Mouse (Mus musculus) forebrain, embryonic 13.5 days (tissue): Measurements from ENCODE around the gene Zfp629. TPM values are rescaled to one million over a fixed set of nuclear protein-coding genes. Genes with fewer than 3 reads are reported as not detected.
A peak's percentile ranks its signal among the peaks of the same experiment; 100 is the strongest.

Source experiments
- ATAC-seq: fragments of 200-750 bp; cut with Nextera tagmentation; 2 replicates; pipeline ENCODE4 v1.8.0; 2017
- H3K27ac ChIP-seq: fragments of 300-500 bp; sonication (generic); 2 replicates; pipeline ENCODE4 v1.5.1; 2015; ENCODE audit warnings: inconsistent platforms, mild to moderate bottlenecking, moderate library complexity
- H3K27me3 ChIP-seq: fragments of 300-500 bp; sonication (generic); 2 replicates; pipeline ENCODE4 v1.6.1; 2015; ENCODE audit warnings: mild to moderate bottlenecking, inconsistent platforms
- H3K36me3 ChIP-seq: fragments of 300-500 bp; sonication (generic); 2 replicates; pipeline ENCODE4 v1.6.1; 2015; ENCODE audit warnings: mild to moderate bottlenecking, inconsistent platforms; ENCODE audit not compliant: poor library complexity, severe bottlenecking
- H3K4me1 ChIP-seq: fragments of 300-500 bp; sonication (generic); 2 replicates; pipeline ENCODE4 v1.6.1; 2015; ENCODE audit warnings: inconsistent platforms
- H3K4me2 ChIP-seq: fragments of 300-500 bp; sonication (generic); 2 replicates; pipeline ENCODE4 v1.6.1; 2015; ENCODE audit warnings: inconsistent platforms, mild to moderate bottlenecking, moderate library complexity
- H3K4me3 ChIP-seq: fragments of 300-500 bp; sonication (generic); 2 replicates; pipeline ENCODE4 v1.5.1; 2015; ENCODE audit warnings: mild to moderate bottlenecking, inconsistent platforms
- H3K9ac ChIP-seq: fragments of 300-500 bp; sonication (generic); 2 replicates; pipeline ENCODE4 v1.6.1; 2015; ENCODE audit warnings: mild to moderate bottlenecking, inconsistent platforms
- H3K9me3 ChIP-seq: fragments of 300-500 bp; sonication (generic); replicated peaks from 2 replicates; pipeline ENCODE4 v1.6.1; 2016; ENCODE audit warnings: inconsistent platforms
- WGBS: fragments of 180-500 bp; shearing (Covaris S2); methylation state at CpG from one replicate; pipeline ENCODE4 v1.1.7; 2015; 5-methylcytosine and 5-hydroxymethylcytosine counted together
- polyA plus RNA-seq: library from polyadenylated mRNA; unstranded; fragments of >200 nt; fragmentation: Nextera tagmentation; extraction: Ambion mirVana; gene quantifications from 2 replicates; pipeline ENCODE4 v1.2.1, GENCODE M21; 2015

Gene Zfp629
- polyA plus RNA-seq, 1 experiment from 2014 or later = 18.6 TPM

GRCm38 (mm10) chr7:127613501-127613900 lies 2.1 kb downstream of the Zfp629 start:
- Histone ChIP-seq H3K4me2 (peak overlapping the region; percentile 92), H3K4me3 (peak overlapping the region; percentile 100), H3K27me3 (no peaks in the 10 kb centered on the region), H3K27ac (no peak overlapping the region), H3K9ac (peak overlapping the region; percentile 96; the same call in 1 of the 2 replicates), H3K4me1 (peaks cover 35% of the 10 kb centered on the region), H3K36me3 (peaks cover 44% of the 10 kb centered on the region), H3K9me3 (no peaks in the 10 kb centered on the region)
- WGBS = 83% methylated on average over 8 of the region's 8 CpGs
- ATAC-seq = no peak

- Histone ChIP-seq H3K4me3 (no peak overlapping the region), H3K9ac (no peak overlapping the region), H3K4me1 (peaks cover 21% of the 10 kb centered on the region), H3K36me3 (peaks cover 63% of the 10 kb centered on the region), H3K27me3 (no peaks in the 10 kb centered on the region), H3K4me2 (no peak overlapping the region), H3K27ac (no peak overlapping the region), H3K9me3 (no peaks in the 10 kb centered on the region)
- ATAC-seq = no peak
- 96% methylated on average over 26 of the region's 26 CpGs for WGBS
These were observed 4.0 kb downstream of the Zfp629 start for GRCm38 (mm10) chr7:127611561-127611960.

- 96% methylated on average over 29 of the region's 29 CpGs for WGBS
- Histone ChIP-seq H3K4me2 (no peak overlapping the region), H3K4me1 (peaks cover 16% of the 10 kb centered on the region), H3K27me3 (no peaks in the 10 kb centered on the region), H3K4me3 (no peak overlapping the region), H3K9me3 (no peaks in the 10 kb centered on the region), H3K36me3 (peaks cover 67% of the 10 kb centered on the region), H3K9ac (no peak overlapping the region), H3K27ac (no peak overlapping the region)
- ATAC-seq = no peak
These were observed 4.6 kb downstream of the Zfp629 start for GRCm38 (mm10) chr7:127611011-127611410.

- Histone ChIP-seq H3K9ac (no peak overlapping the region), H3K36me3 (peaks cover 97% of the 10 kb centered on the region)
- 87% methylated on average over 6 of the region's 6 CpGs for WGBS
These were observed 8.4 kb downstream of the Zfp629 start for GRCm38 (mm10) chr7:127607150-127607549.

GRCm38 (mm10) chr7:127604256-127604655 lies 11.3 kb downstream of the Zfp629 start:
- Histone ChIP-seq H3K4me1 (no peaks in the 10 kb centered on the region), H3K27ac (no peak overlapping the region), H3K9me3 (no peaks in the 10 kb centered on the region), H3K4me2 (no peak overlapping the region), H3K4me3 (no peak overlapping the region), H3K27me3 (no peaks in the 10 kb centered on the region), H3K9ac (no peak overlapping the region), H3K36me3 (peaks cover 97% of the 10 kb centered on the region)
- ATAC-seq = no peak
- WGBS = 91% methylated on average over 10 of the region's 10 CpGs

More at GRCm38 (mm10) chr7:127607150-127607549, 8.4 kb downstream of the Zfp629 start:
- Histone ChIP-seq H3K4me1 (no peaks in the 10 kb centered on the region), H3K4me2 (no peak overlapping the region), H3K9me3 (no peaks in the 10 kb centered on the region), H3K4me3 (no peak overlapping the region), H3K27me3 (no peaks in the 10 kb centered on the region), H3K27ac (no peak overlapping the region)
- no peak for ATAC-seq

GRCm38 (mm10) chr7:127602903-127603302 lies 12.7 kb downstream of the Zfp629 start:
- Histone ChIP-seq H3K4me2 (no peak overlapping the region), H3K4me1 (no peaks in the 10 kb centered on the region), H3K4me3 (no peak overlapping the region), H3K36me3 (peaks cover 97% of the 10 kb centered on the region), H3K27me3 (no peaks in the 10 kb centered on the region), H3K9me3 (no peaks in the 10 kb centered on the region), H3K9ac (no peak overlapping the region), H3K27ac (no peak overlapping the region)
- WGBS = 76% methylated on average over 2 of the region's 2 CpGs
- ATAC-seq = no peak

- peaks cover 97% of the 10 kb centered on the region for H3K36me3 ChIP-seq
- no peak overlapping the region for H3K27ac ChIP-seq
- 86% methylated on average over 4 of the region's 4 CpGs for WGBS
These were observed 13.9 kb downstream of the Zfp629 start for GRCm38 (mm10) chr7:127601735-127602134.

GRCm38 (mm10) chr7:127600612-127601011 lies 15.0 kb downstream of the Zfp629 start:
- ATAC-seq = no peak
- H3K4me1 ChIP-seq = no peaks in the 10 kb centered on the region
- H3K9me3 ChIP-seq = no peaks in the 10 kb centered on the region
- H3K9ac ChIP-seq = no peak overlapping the region
- H3K4me3 ChIP-seq = no peak overlapping the region
- H3K4me2 ChIP-seq = no peak overlapping the region
- H3K27ac ChIP-seq = no peak overlapping the region
- WGBS = 94% methylated on average over 7 of the region's 7 CpGs
- H3K36me3 ChIP-seq = peaks cover 98% of the 10 kb centered on the region
- H3K27me3 ChIP-seq = no peaks in the 10 kb centered on the region

More at GRCm38 (mm10) chr7:127601735-127602134, 13.9 kb downstream of the Zfp629 start:
- Histone ChIP-seq H3K9ac (no peak overlapping the region), H3K9me3 (no peaks in the 10 kb centered on the region), H3K4me1 (no peaks in the 10 kb centered on the region), H3K27me3 (no peaks in the 10 kb centered on the region), H3K4me2 (no peak overlapping the region), H3K4me3 (no peak overlapping the region)
- no peak for ATAC-seq

GRCm38 (mm10) chr7:127596747-127597146 lies 18.9 kb downstream of the Zfp629 start:
- Histone ChIP-seq H3K9me3 (no peaks in the 10 kb centered on the region), H3K36me3 (peaks cover 100% of the 10 kb centered on the region), H3K4me3 (no peak overlapping the region), H3K27ac (no peak overlapping the region), H3K27me3 (no peaks in the 10 kb centered on the region), H3K4me2 (no peak overlapping the region), H3K4me1 (no peaks in the 10 kb centered on the region), H3K9ac (no peak overlapping the region)
- WGBS = 96% methylated on average over 17 of the region's 17 CpGs
- no peak for ATAC-seq

GRCm38 (mm10) chr7:127592575-127592974 lies 23.0 kb downstream of the Zfp629 start:
- no peak overlapping the region for H3K27ac ChIP-seq
- H3K27me3 ChIP-seq = no peaks in the 10 kb centered on the region
- H3K4me2 ChIP-seq = no peak overlapping the region
- peaks cover 81% of the 10 kb centered on the region for H3K36me3 ChIP-seq
- H3K9ac ChIP-seq = no peak overlapping the region
- ATAC-seq = no peak
- H3K4me1 ChIP-seq = peaks cover 12% of the 10 kb centered on the region
- H3K4me3 ChIP-seq = no peak overlapping the region
- no peaks in the 10 kb centered on the region for H3K9me3 ChIP-seq
- 92% methylated on average over 14 of the region's 14 CpGs for whole genome bisulfite sequencing

- H3K27ac ChIP-seq = no peak overlapping the region
- no peaks in the 10 kb centered on the region for H3K9me3 ChIP-seq
- H3K4me1 ChIP-seq = peaks cover 21% of the 10 kb centered on the region
- 87% methylated on average over 10 of the region's 10 CpGs for WGBS
- peaks cover 69% of the 10 kb centered on the region for H3K36me3 ChIP-seq
- no peak overlapping the region for H3K9ac ChIP-seq
- no peaks in the 10 kb centered on the region for H3K27me3 ChIP-seq
- H3K4me2 ChIP-seq = no peak overlapping the region
- ATAC-seq = no peak
- no peak overlapping the region for H3K4me3 ChIP-seq
These were observed 24.5 kb downstream of the Zfp629 start for GRCm38 (mm10) chr7:127591108-127591507.

GRCm38 (mm10) chr7:127589637-127590036 lies 26.0 kb downstream of the Zfp629 start:
- no peak for ATAC-seq
- 92% methylated on average over 9 of the region's 9 CpGs for WGBS

GRCm38 (mm10) chr7:127588901-127589300 lies 26.7 kb downstream of the Zfp629 start:
- Histone ChIP-seq H3K36me3 (peaks cover 63% of the 10 kb centered on the region), H3K9ac (peak overlapping the region; percentile 86), H3K4me3 (peak overlapping the region; percentile 91), H3K27ac (peak overlapping the region; percentile 35; the same call in 1 of the 2 replicates), H3K4me1 (peaks cover 21% of the 10 kb centered on the region), H3K27me3 (no peaks in the 10 kb centered on the region), H3K4me2 (peak overlapping the region; percentile 82), H3K9me3 (no peaks in the 10 kb centered on the region)
- no peak for ATAC-seq
- 5% methylated on average over 29 of the region's 29 CpGs for WGBS

More at GRCm38 (mm10) chr7:127589637-127590036, 26.0 kb downstream of the Zfp629 start:
- Histone ChIP-seq H3K9ac (peak overlapping the region; percentile 86), H3K4me2 (peak overlapping the region; percentile 82), H3K4me3 (peak overlapping the region; percentile 91), H3K4me1 (peaks cover 21% of the 10 kb centered on the region), H3K36me3 (peaks cover 63% of the 10 kb centered on the region), H3K27ac (no peak overlapping the region), H3K27me3 (no peaks in the 10 kb centered on the region), H3K9me3 (no peaks in the 10 kb centered on the region)
